Mouse (Mus musculus) granulocyte monocyte progenitor cell, adult 5-6 weeks (primary cell): ENCODE data around the gene Prkcd. TPM values are rescaled to one million over a fixed set of nuclear protein-coding genes. Genes with fewer than 3 reads are reported as not detected.

Experiments used
- ATAC-seq: replicated peaks from 2 replicates; pipeline ENCODE4 v1.8.0; 2016; ENCODE audit warnings: mild to moderate bottlenecking, moderate TSS enrichment, inconsistent platforms; ENCODE audit not compliant: poor library complexity, severe bottlenecking
- total RNA-seq, 2 experiments: library from RNA; stranded (forward) in 1 of 2; stranded (reverse) in 1 of 2; fragments of 200-712, 200-1000 nt in 1 of 2; fragments of >200 nt in 1 of 2; fragmentation: Nextera tagmentation in 1 of 2; gene quantifications; 2 replicates each; pipeline ENCODE4 v1.2.3; 2014 to 2017

Gene Prkcd
- total RNA-seq, 2 experiments from 2014 or later = 113 to 158 TPM

GRCm38 (mm10) chr14:30610304-30610703 lies 15.7 kb downstream of the Prkcd start:
- ATAC-seq = no peak

DNA sequence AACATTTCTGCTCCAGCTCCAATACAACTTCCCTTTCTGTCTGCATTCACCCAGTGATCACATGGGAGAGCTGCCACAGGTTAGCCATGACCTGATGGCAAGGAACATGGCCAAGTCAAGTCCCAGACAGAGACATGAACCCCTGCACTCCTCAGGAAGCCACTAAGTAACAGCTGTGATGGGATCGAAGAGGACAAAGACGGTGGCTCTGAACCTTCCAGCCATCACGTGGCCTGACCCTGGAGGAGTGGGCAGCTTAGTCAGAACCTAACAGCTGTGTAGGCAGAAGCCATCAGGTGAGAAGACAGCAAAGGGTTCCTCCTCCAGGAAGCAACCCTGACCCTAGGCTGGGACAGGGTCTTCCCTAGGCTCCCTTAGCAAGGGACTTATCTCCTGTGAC lies 16.5 kb downstream of the Prkcd start:
- ATAC-seq = no peak

GRCm38 (mm10) chr14:30608176-30608575 lies 17.8 kb downstream of the Prkcd start:
- ATAC-seq = no peak

GRCm38 (mm10) chr14:30607696-30608095 lies 18.3 kb downstream of the Prkcd start:
- ATAC-seq = peak; percentile 73

- no peak for ATAC-seq
Measured at GRCm38 (mm10) chr14:30606817-30607216, 19.2 kb downstream of the Prkcd start.

- no peak for ATAC-seq
Measured at GRCm38 (mm10) chr14:30597142-30597541, 28.9 kb downstream of the Prkcd start.

DNA sequence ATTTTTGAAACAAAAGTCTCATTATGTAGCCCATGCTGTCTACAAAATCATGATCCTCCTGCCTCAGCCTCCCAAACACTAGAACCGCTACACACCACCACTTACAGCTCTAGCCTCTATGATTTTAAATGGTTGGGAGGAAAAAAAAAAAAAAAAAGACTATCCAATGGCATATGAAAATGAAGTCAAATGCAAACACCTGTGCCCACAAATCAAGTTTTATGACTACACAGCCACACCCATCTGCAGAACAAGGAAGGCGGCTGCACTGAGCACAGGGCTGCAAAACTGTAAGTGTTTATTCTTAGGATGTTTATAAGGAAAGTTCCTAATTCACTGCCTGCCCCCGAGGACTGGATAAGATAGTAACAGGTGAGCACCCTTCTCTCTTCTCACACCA lies 29.6 kb downstream of the Prkcd start:
- ATAC-seq = no peak

GRCm38 (mm10) chr14:30595576-30596313 lies 30.3 kb downstream of the Prkcd start:
- no peak for ATAC-seq

GRCm38 (mm10) chr14:30594092-30594695 lies 31.8 kb downstream of the Prkcd start:
- ATAC-seq = no peak

DNA sequence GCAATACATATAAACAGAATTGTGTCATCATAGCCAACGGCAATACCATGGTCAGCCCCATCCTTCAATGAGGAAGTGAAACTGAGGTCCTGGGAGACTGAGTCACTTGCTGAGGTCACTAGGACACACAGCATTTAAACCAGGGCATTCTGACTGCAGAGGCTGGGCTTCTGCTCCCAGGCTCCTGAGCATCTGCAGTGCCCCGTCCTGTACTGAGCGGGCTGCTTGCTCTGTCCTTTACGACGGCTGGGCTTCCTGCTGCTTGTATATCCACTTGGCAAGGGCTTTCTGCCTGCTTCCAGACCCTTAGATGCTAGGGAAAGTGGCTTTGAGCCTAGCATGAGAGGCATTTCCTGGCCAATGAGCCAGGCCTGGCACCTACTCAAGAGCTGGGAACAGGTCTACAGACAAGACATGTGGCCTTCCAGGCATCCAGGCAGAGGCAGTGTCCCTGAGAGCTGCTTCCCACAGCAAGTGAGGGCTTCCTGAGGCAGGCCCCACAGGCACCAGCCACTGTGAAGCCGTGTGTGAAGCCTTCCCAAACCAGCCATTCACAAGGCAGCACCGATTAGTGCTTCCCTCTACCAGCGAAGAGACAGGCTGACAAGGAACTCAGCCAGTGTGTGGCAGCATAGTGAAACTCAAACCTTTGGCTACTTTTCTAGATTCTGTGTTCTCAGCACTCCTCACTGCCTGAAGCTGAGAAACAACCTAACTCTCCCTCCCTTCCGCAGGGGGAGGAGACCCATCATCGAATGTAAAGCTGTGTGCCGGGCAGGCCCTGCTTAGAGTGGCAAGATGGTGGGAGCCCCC lies 32.5 kb downstream of the Prkcd start:
- peak; percentile 72 for ATAC-seq

GRCm38 (mm10) chr14:30591417-30591816 lies 34.6 kb downstream of the Prkcd start:
- ATAC-seq = peak; percentile 39

GRCm38 (mm10) chr14:30590918-30591317 lies 35.1 kb downstream of the Prkcd start:
- no peak for ATAC-seq

DNA sequence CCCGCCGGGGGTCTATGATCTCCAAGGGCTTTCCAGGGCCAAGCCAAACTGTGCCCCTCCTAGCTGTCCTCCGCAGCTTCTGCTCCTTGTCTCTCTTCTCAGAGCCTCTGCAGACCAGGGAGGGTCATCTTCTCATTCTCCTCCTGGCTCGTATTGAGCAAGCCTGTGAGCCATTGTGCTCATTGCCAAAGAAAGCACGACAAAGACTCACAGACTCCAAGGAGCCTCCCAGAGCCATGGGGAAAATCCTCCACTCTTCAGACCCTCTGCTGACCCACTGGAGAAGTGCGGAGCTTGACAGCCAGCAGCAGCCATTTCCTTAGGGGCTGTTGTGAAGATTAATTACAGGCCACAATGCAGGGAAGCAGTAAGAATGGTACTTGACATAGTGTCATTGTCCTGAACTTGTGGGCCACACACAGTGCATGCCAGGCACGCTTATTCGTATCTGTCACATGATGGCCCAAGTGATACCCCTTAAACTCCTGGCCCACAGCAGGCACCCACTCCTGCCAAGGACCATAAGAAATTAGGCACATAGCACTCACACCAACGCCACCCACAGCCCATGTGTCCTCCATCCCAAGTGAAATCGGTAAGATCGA lies 35.9 kb downstream of the Prkcd start:
- ATAC-seq = 0 out of 2 replicates have a peak, but pooled peaks have one; percentile 0

DNA sequence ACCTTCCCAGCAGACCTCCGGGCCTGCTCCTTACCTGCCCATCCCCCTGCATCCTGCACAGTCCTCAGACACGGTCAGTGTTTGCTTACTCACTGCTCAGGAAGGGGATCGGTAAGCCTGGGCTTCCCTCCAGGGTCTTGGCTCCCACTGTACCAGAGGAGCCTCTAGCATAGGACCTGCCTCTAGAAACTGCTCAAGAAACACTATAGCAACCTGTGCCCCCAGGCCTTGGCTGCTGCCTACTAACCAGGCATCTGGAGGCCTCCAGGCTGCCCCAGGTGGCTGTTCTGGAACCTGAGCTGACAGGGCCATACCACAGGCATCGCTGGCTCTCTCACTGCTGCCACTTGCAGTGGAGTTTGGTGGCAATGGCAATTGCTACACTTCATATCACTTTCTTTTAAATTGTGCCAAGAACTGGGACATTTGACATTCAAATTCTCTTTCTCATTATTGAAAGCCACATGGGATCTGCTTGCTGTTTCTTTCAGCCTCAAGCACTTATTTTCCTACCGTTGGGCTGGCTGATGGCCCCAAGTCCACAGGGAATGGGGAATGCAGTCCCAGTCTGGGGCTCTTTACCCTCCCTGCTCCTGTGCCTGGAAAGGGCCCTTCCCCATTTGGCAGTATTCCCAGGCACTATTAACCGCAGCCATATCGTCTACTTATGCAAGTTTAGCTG lies 39.1 kb downstream of the Prkcd start:
- no peak for ATAC-seq

- no peak for ATAC-seq
Measured at GRCm38 (mm10) chr14:30585323-30585722, 40.7 kb downstream of the Prkcd start.

GRCm38 (mm10) chr14:30584497-30585251 lies 41.3 kb downstream of the Prkcd start:
- ATAC-seq = no peak

- ATAC-seq = no peak
Measured at GRCm38 (mm10) chr14:30584077-30584476, 41.9 kb downstream of the Prkcd start.

GRCm38 (mm10) chr14:30581238-30581637 lies 44.8 kb downstream of the Prkcd start:
- ATAC-seq = no peak

DNA sequence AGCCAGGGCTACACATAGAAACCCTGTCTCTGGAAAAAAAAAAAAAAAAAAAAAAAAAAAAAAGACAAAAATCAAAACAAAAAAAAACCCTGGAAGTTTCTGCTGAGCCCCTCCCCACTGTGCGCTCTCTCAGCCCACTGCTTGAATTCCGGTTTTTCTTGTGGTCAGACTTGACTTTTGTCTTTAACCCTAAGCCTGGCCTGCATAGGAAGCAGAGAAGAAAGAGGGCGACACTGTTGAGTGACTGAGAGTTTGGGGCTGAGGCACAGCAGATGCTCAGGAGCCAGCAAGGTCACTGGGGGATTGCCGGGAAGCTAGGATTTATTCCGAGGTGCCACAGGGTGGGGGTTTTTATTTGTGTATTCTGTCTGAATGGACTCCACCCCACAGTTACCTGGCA lies 46.1 kb downstream of the Prkcd start:
- ATAC-seq = peak; percentile 28; the same call in 1 of the 2 replicates
